Mouse (Mus musculus): Measurements from ENCODE around the gene Sugp2. TPM values are rescaled to one million over a fixed set of nuclear protein-coding genes. Genes with fewer than 3 reads are reported as not detected.

Sugp2 gene
- total RNA-seq, 1 experiment from 2014 or later: 39.7 TPM

- no peak for ATAC-seq (ENCODE audit: extremely low read depth, insufficient number of reproducible peaks, low FRiP score, poor library complexity, severe bottlenecking)
Observed at GRCm38 (mm10) chr8:70274350-70274749, 40.3 kb downstream of the Sugp2 start.

- ATAC-seq (ENCODE audit: extremely low read depth, insufficient number of reproducible peaks, low FRiP score, poor library complexity, severe bottlenecking): no peak
Observed at GRCm38 (mm10) chr8:70276476-70276875, 42.5 kb downstream of the Sugp2 start.

- no peak for ATAC-seq (ENCODE audit: extremely low read depth, insufficient number of reproducible peaks, low FRiP score, poor library complexity, severe bottlenecking)
Observed at GRCm38 (mm10) chr8:70278175-70278574, 44.1 kb downstream of the Sugp2 start.

GRCm38 (mm10) chr8:70279266-70279665 is 45.2 kb downstream of the Sugp2 start:
- ATAC-seq (ENCODE audit: extremely low read depth, insufficient number of reproducible peaks, low FRiP score, poor library complexity, severe bottlenecking): no peak

- ATAC-seq (ENCODE audit: extremely low read depth, insufficient number of reproducible peaks, low FRiP score, poor library complexity, severe bottlenecking): no peak
Observed at GRCm38 (mm10) chr8:70281001-70281400, 47.0 kb downstream of the Sugp2 start.

- ATAC-seq (ENCODE audit: extremely low read depth, insufficient number of reproducible peaks, low FRiP score, poor library complexity, severe bottlenecking): peak; percentile 93
Observed at GRCm38 (mm10) chr8:70282603-70283135, 48.6 kb downstream of the Sugp2 start, which contains the start of gene Homer3. TSS of gene Homer3 (plus strand) at chr8:70282827.

GRCm38 (mm10) chr8:70283136-70284077 is 49.4 kb downstream of the Sugp2 start:
- no peak for ATAC-seq (ENCODE audit: extremely low read depth, insufficient number of reproducible peaks, low FRiP score, poor library complexity, severe bottlenecking)

- no peak for ATAC-seq (ENCODE audit: extremely low read depth, insufficient number of reproducible peaks, low FRiP score, poor library complexity, severe bottlenecking)
Observed at GRCm38 (mm10) chr8:70284421-70284820, 50.4 kb downstream of the Sugp2 start.

GRCm38 (mm10) chr8:70285304-70285703 is 51.3 kb downstream of the Sugp2 start:
- ATAC-seq (ENCODE audit: extremely low read depth, insufficient number of reproducible peaks, low FRiP score, poor library complexity, severe bottlenecking): no peak

GRCm38 (mm10) chr8:70286737-70287136 is 52.7 kb downstream of the Sugp2 start:
- no peak for ATAC-seq (ENCODE audit: extremely low read depth, insufficient number of reproducible peaks, low FRiP score, poor library complexity, severe bottlenecking)

- no peak for ATAC-seq (ENCODE audit: extremely low read depth, insufficient number of reproducible peaks, low FRiP score, poor library complexity, severe bottlenecking)
Observed at GRCm38 (mm10) chr8:70293988-70294405, 60.0 kb downstream of the Sugp2 start.

- no peak for ATAC-seq (ENCODE audit: extremely low read depth, insufficient number of reproducible peaks, low FRiP score, poor library complexity, severe bottlenecking)
Observed at GRCm38 (mm10) chr8:70300881-70301280, 66.9 kb downstream of the Sugp2 start.

GRCm38 (mm10) chr8:70302358-70302890 is 68.4 kb downstream of the Sugp2 start, which contains the start of the genes Ddx49 and Cope:
TSS of gene Ddx49 (minus strand) at chr8:70302489.
TSS of gene Cope (plus strand) at chr8:70302518.
- peak; percentile 83 for ATAC-seq (ENCODE audit: extremely low read depth, insufficient number of reproducible peaks, low FRiP score, poor library complexity, severe bottlenecking)

GRCm38 (mm10) chr8:70302901-70303300 is 68.9 kb downstream of the Sugp2 start:
- ATAC-seq (ENCODE audit: extremely low read depth, insufficient number of reproducible peaks, low FRiP score, poor library complexity, severe bottlenecking): no peak

GRCm38 (mm10) chr8:70309311-70309710 is 75.3 kb downstream of the Sugp2 start:
- no peak for ATAC-seq (ENCODE audit: extremely low read depth, insufficient number of reproducible peaks, low FRiP score, poor library complexity, severe bottlenecking)

- no peak for ATAC-seq (ENCODE audit: extremely low read depth, insufficient number of reproducible peaks, low FRiP score, poor library complexity, severe bottlenecking)
Observed at GRCm38 (mm10) chr8:70313399-70313798, 79.4 kb downstream of the Sugp2 start.

- no peak for ATAC-seq (ENCODE audit: extremely low read depth, insufficient number of reproducible peaks, low FRiP score, poor library complexity, severe bottlenecking)
Observed at GRCm38 (mm10) chr8:70315624-70316510, 81.8 kb downstream of the Sugp2 start, which contains the start of gene Cers1. TSS of gene Cers1 (plus strand) at chr8:70315775.

GRCm38 (mm10) chr8:70316511-70317504 is 82.8 kb downstream of the Sugp2 start:
- ATAC-seq (ENCODE audit: extremely low read depth, insufficient number of reproducible peaks, low FRiP score, poor library complexity, severe bottlenecking): no peak

All from neutrophil, adult 5-6 weeks (primary cell).